In the genomic region with DNA sequence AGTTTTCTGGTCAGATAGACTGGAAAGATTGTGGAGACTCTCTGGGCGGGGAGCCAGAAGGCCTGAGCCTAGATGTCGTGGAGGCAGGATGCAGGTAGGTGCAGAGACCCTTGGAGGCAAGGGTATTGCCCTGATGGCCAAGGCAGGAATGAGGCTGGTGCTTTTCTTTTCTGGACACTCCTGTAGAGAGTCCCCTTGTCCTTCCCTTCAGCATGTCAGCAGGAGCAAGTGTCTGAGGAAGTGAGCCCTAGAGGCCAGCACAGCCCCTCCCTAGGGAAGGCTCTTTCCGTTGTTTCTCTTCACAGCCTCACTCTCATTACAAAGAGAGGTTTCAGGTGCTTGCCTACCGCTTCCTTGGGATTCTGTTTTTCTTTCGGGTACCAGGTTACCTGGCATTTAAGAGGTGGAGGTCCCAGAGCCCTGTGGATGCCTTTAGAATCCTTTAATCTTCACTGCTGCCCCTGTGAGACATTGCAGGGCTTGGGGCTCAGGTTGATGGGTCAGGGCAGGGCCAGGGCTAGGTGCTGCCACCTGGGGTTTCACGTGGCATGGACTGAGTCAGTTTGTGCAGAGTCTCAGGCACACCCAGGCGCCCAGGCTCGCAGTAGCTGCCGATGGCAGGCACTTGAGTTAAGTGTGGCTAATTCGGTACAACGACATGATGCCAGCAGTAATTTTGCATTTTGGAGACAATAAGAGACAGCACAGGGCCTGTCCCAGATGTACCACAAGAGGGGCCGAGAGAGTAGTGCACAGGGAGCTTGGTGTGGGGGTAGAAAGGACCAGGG, we compare ENCODE assay signal across 15 mouse cellular contexts. TPM values are rescaled to one million over a fixed set of nuclear protein-coding genes. Genes with fewer than 3 reads are reported as not detected.
DNase-seq lines count a peak whose midpoint lies in the region; ATAC-seq lines count a peak whose summit lies in the region.
"Had no signal": no experiment of that assay in that cellular context is flagged by ENCODE, and none has a peak within 500 bp of the region (broad histone marks: within the 10 kb centered on the region; RNA-seq: fewer than 3 reads in every experiment).

No protein-coding gene starts in this region.

- H3K4me1 ChIP-seq in kidney, embryonic 16.5 days (ENCODE audit: insufficient read depth, low read length), result no peaks in the 10 kb centered on the region; the same call in 1 of the 2 replicates
- H3K4me1 ChIP-seq in heart, embryonic 15.5 days (replicated peaks), result peaks cover 17% of the 10 kb centered on the region

- H3K4me2 ChIP-seq in kidney, embryonic 16.5 days (replicated peaks; ENCODE audit: low read depth, low read length), result no peak overlapping the region
- H3K4me2 ChIP-seq in heart, embryonic 15.5 days, result no peak overlapping the region
- H3K4me2 ChIP-seq: limb, embryonic 12.5 days; midbrain, embryonic 15.5 days had no signal

- no peak overlapping the region for H3K27ac ChIP-seq in kidney, embryonic 16.5 days (ENCODE audit: low read length)
- no peak overlapping the region for H3K27ac ChIP-seq in heart, embryonic 15.5 days
- H3K27ac ChIP-seq: limb, embryonic 12.5 days; midbrain, embryonic 15.5 days; stomach, postnatal 0 days had no signal

- H3K4me3 ChIP-seq in kidney, embryonic 16.5 days (ENCODE audit: low read length), result no peak overlapping the region
- no peak overlapping the region for H3K4me3 ChIP-seq in heart, embryonic 15.5 days
- H3K4me3 ChIP-seq: limb, embryonic 12.5 days; midbrain, embryonic 15.5 days had no signal

- DNase-seq in cerebellum, postnatal 10 days, result peak; percentile 37 to 38
- no peak for DNase-seq in cerebellum, adult 9-10 months
- DNase-seq in kidney, postnatal 14 days, result peak; percentile 36
- DNase-seq in MN1 (ENCODE audit: low spot score), result no peak
- DNase-seq in Muller cell, postnatal 12 days (ENCODE audit: inconsistent ontology term), result no peak
- DNase-seq: cerebellum, adult 9-11 months; layer of hippocampus, postnatal 36 days; spleen, adult 18-20 months; thymus, postnatal 25 days had no signal

- no peaks in the 10 kb centered on the region for H3K36me3 ChIP-seq in kidney, embryonic 16.5 days (ENCODE audit: insufficient read depth, low read length)
- H3K36me3 ChIP-seq in heart, embryonic 15.5 days, result no peaks in the 10 kb centered on the region
- H3K36me3 ChIP-seq: limb, embryonic 12.5 days; midbrain, embryonic 15.5 days had no signal

- no peaks in the 10 kb centered on the region for H3K9me3 ChIP-seq in kidney, embryonic 16.5 days (ENCODE audit: low read length)
- no peaks in the 10 kb centered on the region for H3K9me3 ChIP-seq in heart, embryonic 15.5 days (replicated peaks)
- H3K9me3 ChIP-seq: limb, embryonic 12.5 days; midbrain, embryonic 15.5 days had no signal

- no peak overlapping the region for H3K9ac ChIP-seq in kidney, embryonic 16.5 days (replicated peaks; ENCODE audit: low read length)
- H3K9ac ChIP-seq in heart, embryonic 15.5 days, result no peak overlapping the region
- H3K9ac ChIP-seq: limb, embryonic 12.5 days; midbrain, embryonic 15.5 days had no signal

- H3K27me3 ChIP-seq in kidney, embryonic 16.5 days (ENCODE audit: insufficient read depth, low read length), result no peaks in the 10 kb centered on the region; the same call in 1 of the 2 replicates
- H3K27me3 ChIP-seq in heart, embryonic 15.5 days, result peaks cover 32% of the 10 kb centered on the region; the same call in 1 of the 2 replicates
- H3K27me3 ChIP-seq: limb, embryonic 12.5 days; midbrain, embryonic 15.5 days had no signal

- WGBS in kidney, embryonic 16.5 days, result 60% methylated on average over 12 of the region's 12 CpGs
- WGBS in heart, embryonic 15.5 days, result 48% methylated on average over 12 of the region's 12 CpGs

- no peak for ATAC-seq in kidney, embryonic 16.5 days (ENCODE audit: low FRiP score, low TSS enrichment)
- 0 out of 2 replicates have a peak, but pooled peaks have one; percentile 12 for ATAC-seq in common myeloid progenitor, adult 5-6 weeks (replicated peaks; ENCODE audit: low read depth, poor library complexity, severe bottlenecking)
- ATAC-seq in heart, embryonic 15.5 days (replicated peaks; ENCODE audit: insufficient number of reproducible peaks, insufficient read depth, low FRiP score, low read depth), result peak; percentile 53
- ATAC-seq: midbrain, embryonic 15.5 days had no signal

RNA-seq across cellular contexts. Expression of gene Wdr5, which starts 50.6 kb away (rescaled TPM):
- 67.3 and 70.5 TPM in 2 replicates for polyA plus RNA-seq in kidney, embryonic 16.5 days (2015; fragmentation: Nextera tagmentation; extraction: Ambion mirVana)
- total RNA-seq in common myeloid progenitor, adult 5-6 weeks (2017), result 83.4 and 86.4 TPM in 2 replicates
- polyA plus RNA-seq in heart, embryonic 15.5 days (2015; fragmentation: Nextera tagmentation; extraction: Ambion mirVana), result 26.7 and 34.0 TPM in 2 replicates

RNA-seq across cellular contexts. Expression of gene Brd3, which starts 58.0 kb away (rescaled TPM):
- polyA plus RNA-seq in kidney, embryonic 16.5 days (2015; fragmentation: Nextera tagmentation; extraction: Ambion mirVana), result 103 and 117 TPM in 2 replicates
- total RNA-seq in common myeloid progenitor, adult 5-6 weeks (2017), result 27.0 and 47.2 TPM in 2 replicates
- 52.9 and 65.0 TPM in 2 replicates for polyA plus RNA-seq in heart, embryonic 15.5 days (2015; fragmentation: Nextera tagmentation; extraction: Ambion mirVana)

Comparison
In these comparisons a context has a peak if more than half of its experiments do, and no peak if none do; other contexts are left out.
1. DNase-seq: peak in cerebellum, postnatal 10 days (2 of 2) and kidney, postnatal 14 days (single experiment); none in cerebellum, adult 9-10 months (single experiment), MN1 (single experiment) and Muller cell, postnatal 12 days (single experiment).